Mouse (Mus musculus) thymus, adult 2 months (tissue): ENCODE measurements around the gene Zfp592. TPM values are rescaled to one million over a fixed set of nuclear protein-coding genes. Genes with fewer than 3 reads are reported as not detected.
A peak's percentile ranks its signal among the peaks of the same experiment; 100 is the strongest.

Experiments
- DNase-seq: peaks from one replicate; pipeline ENCODE4 v3.0.0; 2021
- H3K27ac ChIP-seq: fragments of 200-500 bp; 2 replicates; pipeline ENCODE4 v1.5.1; 2012; ENCODE audit warnings: low read length, control low read depth; ENCODE audit not compliant: control insufficient read depth, insufficient read depth
- H3K27me3 ChIP-seq: fragments of 200-500 bp; 2 replicates; pipeline ENCODE4 v1.6.1; 2012; ENCODE audit warnings: mild to moderate bottlenecking, low read length, moderate library complexity, mixed read lengths; ENCODE audit not compliant: control insufficient read depth, insufficient read depth
- H3K36me3 ChIP-seq: fragments of 200-500 bp; 2 replicates; pipeline ENCODE4 v1.6.1; 2012; ENCODE audit warnings: mild to moderate bottlenecking, low read length, moderate library complexity; ENCODE audit not compliant: control insufficient read depth, insufficient read depth
- H3K4me1 ChIP-seq: fragments of 200-500 bp; replicated peaks from 2 replicates; pipeline ENCODE4 v1.6.1; 2012; ENCODE audit warnings: low read length; ENCODE audit not compliant: control insufficient read depth, insufficient read depth
- H3K4me3 ChIP-seq: fragments of 200-500 bp; 2 replicates; pipeline ENCODE4 v1.5.1; 2012; ENCODE audit warnings: mild to moderate bottlenecking, low read length, control low read depth, moderate library complexity; ENCODE audit not compliant: control insufficient read depth, insufficient read depth
- CTCF ChIP-seq: fragments of 200-500 bp; IDR thresholded peaks from 2 replicates; pipeline ENCODE4 v1.5.1; 2012; ENCODE audit warnings: mild to moderate bottlenecking, control low read depth, low read length, moderate library complexity, borderline replicate concordance; ENCODE audit not compliant: control insufficient read depth, poor library complexity, insufficient read depth; ENCODE audit errors: extremely low read depth
- POLR2A ChIP-seq: fragments of 200-500 bp; IDR thresholded peaks from 2 replicates; pipeline ENCODE4 v1.6.1; 2012; ENCODE audit warnings: mild to moderate bottlenecking, low read length, control low read depth, moderate library complexity; ENCODE audit not compliant: control insufficient read depth, poor library complexity, insufficient read depth; ENCODE audit errors: extremely low read depth
- WGBS: fragments of 180-500 bp; shearing (Covaris S2); methylation state at CpG from one replicate; pipeline ENCODE4 v1.1.7; 2018; 5-methylcytosine and 5-hydroxymethylcytosine counted together
- polyA plus RNA-seq: library from polyadenylated mRNA; depleted of rRNA; stranded (reverse); fragments of >200 nt; gene quantifications from 2 replicates; pipeline ENCODE4 v1.2.3, GENCODE M21; 2012; rRNA removed

Gene Zfp592
- 45.0 and 46.2 TPM in 2 replicates for polyA plus RNA-seq

DNA sequence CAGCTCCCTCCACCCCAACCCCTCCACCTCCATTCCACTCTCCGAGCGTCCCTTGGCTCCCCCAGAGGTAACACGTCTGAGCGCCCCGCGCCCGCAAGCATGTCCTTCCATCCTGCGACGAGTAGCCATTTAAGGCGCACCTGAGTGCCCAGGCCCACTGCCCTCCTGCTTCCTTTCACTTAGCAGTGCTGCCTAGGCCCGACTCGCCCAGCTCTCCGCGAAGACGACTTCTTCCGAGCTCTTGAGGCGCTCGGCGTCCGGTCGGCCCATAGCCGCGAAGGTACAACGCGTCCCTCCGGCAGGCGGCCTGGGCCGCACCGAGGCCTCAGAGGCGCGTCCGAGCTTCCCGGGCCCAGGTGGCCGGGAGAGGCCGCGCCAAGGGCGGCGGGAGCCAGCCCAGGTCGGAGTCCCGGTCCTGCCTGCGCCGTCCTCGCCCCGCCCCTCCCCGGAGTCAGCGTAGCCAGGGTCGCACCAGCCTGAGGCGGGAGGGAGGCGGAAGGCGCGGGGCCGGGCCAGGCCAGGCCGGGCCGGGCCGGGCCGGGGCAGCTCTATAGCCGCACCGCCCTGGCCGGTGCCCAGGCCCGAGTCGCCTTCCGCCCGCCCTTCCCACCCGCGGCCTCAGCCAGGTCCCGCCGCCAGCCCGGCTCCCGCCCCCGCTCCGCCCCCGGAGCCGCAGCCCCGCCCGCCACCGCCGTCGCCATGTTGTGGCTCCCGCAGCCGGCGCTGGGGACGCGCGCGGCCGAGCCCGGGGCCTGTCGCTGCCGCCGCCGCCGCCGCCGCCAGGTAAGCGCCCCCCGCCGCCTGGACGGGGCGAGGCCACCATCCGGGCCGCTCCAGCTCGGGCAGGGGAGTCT, at the start of gene Zfp592:
Zfp592 (plus strand) TSS at position 702 of the 854 bp plus-strand sequence.
- peak within 1 kb of the TSS; percentile 14; the same call in 1 of the 2 replicates for H3K27ac ChIP-seq
- WGBS = under 1% methylated on average over 100 of the region's 102 CpGs
- peak; percentile 80 for DNase-seq
- peaks cover 12% of the 10 kb centered on the region for H3K4me1 ChIP-seq
- no peaks in the 10 kb centered on the region for H3K36me3 ChIP-seq
- H3K27me3 ChIP-seq = no peaks in the 10 kb centered on the region
- TF ChIP-seq CTCF (peak; percentile 28; the same call in 1 of the 2 replicates), POLR2A (no peak; the same call in 1 of the 2 replicates)
- peak within 1 kb of the TSS; percentile 94 for H3K4me3 ChIP-seq

DNA sequence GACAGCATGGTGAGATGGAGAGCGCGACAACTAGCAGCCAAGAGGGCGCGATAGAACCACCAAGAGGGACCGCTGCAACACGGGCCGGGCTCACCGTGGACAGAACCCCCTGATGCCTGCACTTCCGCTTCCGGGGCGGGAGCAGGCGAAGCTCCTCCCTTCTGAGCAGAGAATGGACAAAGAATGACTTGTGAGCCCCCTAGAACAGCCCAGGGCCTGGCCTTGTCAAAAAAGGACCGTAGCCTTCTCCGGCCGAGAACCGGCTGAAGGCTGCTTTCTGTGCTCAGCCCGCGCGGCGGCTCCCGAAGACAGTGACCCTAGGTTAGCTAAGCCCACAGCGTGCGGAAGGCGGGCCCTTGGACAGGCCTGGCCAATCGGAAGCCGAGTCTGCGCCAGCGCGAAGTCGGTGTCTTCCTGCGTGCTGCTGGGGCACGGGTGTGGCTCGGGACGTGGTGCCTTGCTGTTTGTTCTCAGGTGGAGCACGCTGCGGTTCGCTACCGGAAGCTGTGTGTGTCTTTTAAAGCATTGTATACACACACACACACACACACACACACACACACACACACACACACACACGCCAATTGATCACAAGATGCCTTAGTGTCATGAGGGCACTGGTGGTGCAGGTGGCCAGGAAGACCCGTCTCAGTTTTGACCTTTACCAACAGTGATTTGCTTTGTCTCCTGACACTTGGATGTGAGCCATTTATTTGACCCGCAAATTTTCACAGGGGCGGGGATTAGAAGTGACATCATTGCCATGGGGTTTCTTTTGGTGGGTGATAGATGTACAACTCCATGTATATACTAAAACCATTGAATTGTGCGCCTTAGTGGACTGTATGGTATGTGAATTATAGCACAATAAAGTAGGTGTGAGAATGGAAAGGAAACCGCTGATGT, 45.8 kb upstream of the Zfp592 start, which contains the start of gene Sec11a:
Sec11a (minus strand) TSS at position 336 of the 906 bp plus-strand sequence.
- H3K36me3 ChIP-seq = no peaks in the 10 kb centered on the region
- peak; percentile 95 for DNase-seq
- TF ChIP-seq CTCF = 0 out of 2 replicates have a peak, but pooled peaks have one; percentile 16
- peak; percentile 69 for TF ChIP-seq POLR2A
- H3K4me1 ChIP-seq = peaks cover 7% of the 10 kb centered on the region
- no peaks in the 10 kb centered on the region for H3K27me3 ChIP-seq
- peak within 1 kb of the TSS; percentile 51 for H3K27ac ChIP-seq
- H3K4me3 ChIP-seq = peak within 1 kb of the TSS; percentile 88
- WGBS = 2% methylated on average over 44 of the region's 44 CpGs

DNA sequence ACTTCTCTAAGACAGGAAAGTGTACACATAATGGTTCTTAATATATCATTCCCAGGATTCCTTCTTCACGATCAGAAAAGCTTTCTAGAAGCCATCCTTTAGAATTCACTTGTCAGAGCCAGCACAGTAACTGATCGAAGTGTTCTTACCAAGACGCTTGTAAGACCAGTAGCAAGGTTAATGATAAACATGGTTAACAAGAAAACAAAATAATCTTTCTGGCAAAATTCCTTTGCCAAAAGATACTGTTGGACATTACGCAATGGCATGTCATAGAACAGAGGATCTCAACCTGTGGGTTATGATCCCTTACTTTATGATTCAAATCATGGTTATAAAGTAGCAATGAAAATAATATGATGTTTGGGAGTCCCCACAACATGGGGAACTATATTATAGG, 42.0 kb upstream of the Zfp592 start:
- no peak overlapping the region for H3K27ac ChIP-seq
- DNase-seq = no peak
- WGBS = 96% methylated on average over 4 of the region's 4 CpGs

DNA sequence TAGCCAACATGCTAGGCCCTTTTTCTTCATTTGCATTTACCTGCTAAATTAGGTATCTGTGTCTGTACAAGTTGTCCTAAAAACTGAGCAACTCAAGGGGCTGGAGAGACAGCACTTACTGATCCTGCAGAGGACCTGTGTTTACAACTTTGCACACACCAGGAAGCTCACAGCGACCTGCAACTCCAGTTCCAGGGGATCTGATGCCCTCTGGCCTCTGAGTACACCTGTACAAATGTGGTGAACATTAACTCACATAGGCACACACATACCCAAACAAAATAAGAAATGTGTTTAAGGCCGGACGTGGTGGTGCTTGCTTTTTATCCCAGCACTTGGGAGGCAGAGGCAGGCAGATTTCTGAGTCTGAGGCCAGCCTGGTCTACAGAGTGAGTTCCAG, 41.3 kb upstream of the Zfp592 start:
- Histone ChIP-seq H3K4me3 (no peak overlapping the region), H3K36me3 (no peaks in the 10 kb centered on the region), H3K27me3 (no peaks in the 10 kb centered on the region), H3K27ac (no peak overlapping the region), H3K4me1 (no peaks in the 10 kb centered on the region)
- TF ChIP-seq CTCF (no peak), POLR2A (no peak)
- no peak for DNase-seq
- WGBS = 81% methylated on average over 3 of the region's 3 CpGs

More for the DNA sequence above, 42.0 kb upstream of the Zfp592 start:
- H3K4me1 ChIP-seq = no peaks in the 10 kb centered on the region
- TF ChIP-seq POLR2A (no peak), CTCF (no peak)
- H3K4me3 ChIP-seq = no peak overlapping the region
- H3K36me3 ChIP-seq = no peaks in the 10 kb centered on the region
- H3K27me3 ChIP-seq = no peaks in the 10 kb centered on the region

DNA sequence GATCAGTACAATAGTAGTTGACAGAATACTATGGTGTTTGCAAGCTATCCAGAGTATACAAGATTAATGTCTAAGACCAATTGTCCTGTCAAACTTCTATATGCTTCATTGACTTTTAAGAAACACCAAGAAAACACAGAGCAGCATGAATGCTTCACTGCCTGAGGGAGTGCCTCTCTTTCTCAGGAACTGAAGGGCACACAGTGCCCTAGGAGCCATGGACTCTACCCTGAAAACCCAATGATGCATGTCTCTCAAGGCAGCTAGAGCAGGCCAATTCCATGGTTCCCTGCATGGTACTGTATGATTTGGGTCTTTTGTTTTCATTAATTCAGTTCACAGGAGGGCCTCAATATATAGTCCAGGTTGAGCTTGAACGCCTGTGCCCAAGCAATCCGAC, 39.2 kb upstream of the Zfp592 start:
- H3K27me3 ChIP-seq = no peaks in the 10 kb centered on the region
- no peaks in the 10 kb centered on the region for H3K4me1 ChIP-seq
- no peak overlapping the region for H3K27ac ChIP-seq
- TF ChIP-seq POLR2A = no peak
- no peak for TF ChIP-seq CTCF
- 97% methylated on average over 2 of the region's 2 CpGs for WGBS
- no peaks in the 10 kb centered on the region for H3K36me3 ChIP-seq
- DNase-seq = no peak
- no peak overlapping the region for H3K4me3 ChIP-seq

DNA sequence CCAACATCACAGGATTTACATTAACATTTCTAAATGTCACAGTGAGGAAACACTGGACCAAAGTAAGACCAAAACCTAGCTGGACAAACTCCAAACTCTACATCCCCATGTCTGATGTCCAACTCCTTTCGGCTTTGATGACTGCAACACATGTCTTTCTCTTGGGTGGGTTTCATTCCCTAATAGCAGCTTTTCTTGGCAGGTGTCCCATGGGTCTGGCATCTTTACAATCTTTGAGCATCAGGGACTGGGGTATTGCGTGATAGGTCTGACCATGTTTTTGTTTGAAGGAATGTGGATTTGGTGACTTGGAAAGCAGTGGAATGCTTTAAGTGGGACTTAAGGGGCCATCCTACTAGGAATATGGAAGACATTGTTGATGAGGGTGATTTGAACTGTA, 36.6 kb upstream of the Zfp592 start:
- H3K27ac ChIP-seq = no peak overlapping the region
- no peaks in the 10 kb centered on the region for H3K27me3 ChIP-seq
- no peaks in the 10 kb centered on the region for H3K36me3 ChIP-seq
- H3K4me1 ChIP-seq = no peaks in the 10 kb centered on the region
- no peak overlapping the region for H3K4me3 ChIP-seq
- TF ChIP-seq CTCF (no peak), POLR2A (no peak)
- no peak for DNase-seq
- WGBS = 94% methylated on average over 2 of the region's 2 CpGs
